Mouse (Mus musculus): ENCODE measurements around the gene Abcb6.

DNA sequence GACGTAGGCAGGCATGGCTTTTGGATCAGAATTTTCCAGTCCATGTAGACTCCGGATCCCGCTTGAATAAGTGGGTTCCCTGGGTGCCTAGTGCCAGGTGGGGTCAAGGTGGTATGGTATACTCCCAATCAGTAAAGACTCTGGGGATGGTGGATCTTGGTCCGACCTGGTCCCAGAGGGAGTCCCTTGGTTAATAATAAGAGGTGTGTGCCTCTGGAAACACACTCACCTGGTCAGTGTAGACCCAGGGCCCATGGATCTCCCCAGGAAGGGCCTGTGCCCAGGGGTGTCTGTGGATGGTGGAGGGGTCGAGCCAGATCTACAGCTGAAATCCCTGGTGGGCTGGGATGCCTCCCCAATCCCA is 11.0 kb upstream of the Abcb6 start:
- no peak for TF ChIP-seq EP300 (IDR thresholded peaks at IDR 0.05; ENCODE audit: insufficient read depth, low read depth, low read length)
- TF ChIP-seq POLR2A (IDR thresholded peaks at IDR 0.05; ENCODE audit: insufficient read depth, low read length): no peak
